Mouse (Mus musculus): Measurements from ENCODE around the gene Snrpc.
A peak's percentile ranks its signal among the peaks of the same experiment; 100 is the strongest.

Snrpc gene

GRCm38 (mm10) chr17:27819971-27820567, 17.9 kb upstream of the Snrpc start:
- DNase-seq = peak; percentile 60 to 66

DNA sequence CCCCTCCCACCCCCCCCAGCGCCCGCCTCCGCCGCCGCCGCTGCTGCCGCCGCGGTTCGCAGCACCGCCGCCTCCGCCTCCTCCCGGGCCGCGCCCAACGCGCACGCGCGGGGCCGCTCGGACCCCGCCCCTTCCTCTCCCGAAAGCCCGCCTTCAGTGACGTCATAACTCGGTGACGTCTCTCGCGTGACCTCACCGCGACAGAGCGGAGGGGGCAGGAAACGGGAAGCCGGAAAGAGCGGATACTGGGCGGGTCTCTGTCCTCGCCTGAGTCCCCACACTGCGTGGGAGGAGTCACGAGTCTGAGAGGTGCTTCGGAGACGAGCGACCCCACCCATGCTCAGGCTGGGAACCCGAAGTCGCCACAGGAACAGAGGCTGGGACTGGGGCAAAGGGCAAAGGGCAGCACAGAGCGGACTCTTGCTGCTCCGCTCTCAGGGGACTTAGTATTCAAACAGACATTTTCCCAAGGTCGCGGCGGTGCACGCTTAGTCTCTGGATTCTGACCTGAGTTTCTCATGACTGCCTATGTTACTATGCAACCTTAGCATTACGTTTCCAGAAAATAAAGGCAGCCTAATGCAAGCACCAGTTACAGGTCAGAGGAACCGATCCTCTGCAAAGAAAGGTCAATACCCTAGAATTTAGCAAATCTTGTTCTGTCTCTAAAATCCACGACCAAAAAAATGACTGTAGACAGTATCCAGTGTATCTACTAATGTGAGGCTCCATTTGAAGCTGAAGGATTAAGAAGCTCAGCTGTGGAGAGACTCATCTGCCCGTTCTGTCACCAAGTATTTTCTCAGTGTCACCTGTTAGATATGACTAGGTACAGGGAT, 17.2 kb upstream of the Snrpc start, which contains the start of gene D17Wsu92e:
D17Wsu92e (minus strand) TSS at position 81 of the 839 bp plus-strand sequence.
- peak; percentile 94 to 96 for DNase-seq

DNA sequence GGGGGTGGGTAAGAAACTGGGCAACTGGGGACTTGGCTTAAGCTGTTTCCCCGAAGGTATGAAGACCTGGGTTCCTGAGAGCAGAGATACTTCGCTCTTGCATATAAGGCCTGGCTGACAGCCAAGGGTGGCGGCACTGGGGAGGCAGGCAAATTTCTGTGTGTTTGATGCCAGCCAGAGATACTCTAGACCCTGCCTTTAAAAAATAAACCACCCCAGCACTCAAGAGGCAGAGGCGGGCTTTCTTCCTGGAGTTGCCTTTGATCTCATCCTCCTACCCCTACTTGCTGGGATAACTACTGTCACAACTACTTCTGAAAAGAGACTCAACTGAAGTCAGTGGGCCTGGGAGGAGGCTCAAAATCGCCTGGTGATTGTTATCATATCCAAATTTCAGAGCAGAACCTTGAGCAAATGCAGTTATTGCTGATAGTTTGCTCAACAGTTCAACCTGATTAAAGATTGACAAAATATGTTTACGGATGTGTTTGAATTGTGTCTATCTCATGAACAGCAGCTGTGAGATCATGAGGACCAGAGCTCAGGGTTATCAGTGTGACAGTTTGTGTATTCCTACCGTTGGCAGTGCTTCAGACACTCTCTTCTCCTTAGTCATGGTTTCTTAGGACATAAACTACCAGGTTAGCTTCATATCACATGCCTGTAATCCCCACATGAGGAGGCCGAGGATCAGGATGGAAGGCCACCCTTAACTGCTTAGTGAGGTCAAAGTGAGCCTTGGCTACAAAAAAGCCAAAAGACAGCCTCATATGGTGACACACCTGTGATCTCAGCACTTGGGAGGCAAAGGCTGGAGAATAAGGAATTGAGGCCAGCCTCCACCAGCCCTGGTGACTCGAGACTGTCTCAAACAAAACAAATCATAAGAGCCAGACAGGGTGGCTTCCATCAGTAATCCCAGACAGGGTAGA, 16.3 kb upstream of the Snrpc start:
- peak; percentile 18 to 35 for DNase-seq

DNA sequence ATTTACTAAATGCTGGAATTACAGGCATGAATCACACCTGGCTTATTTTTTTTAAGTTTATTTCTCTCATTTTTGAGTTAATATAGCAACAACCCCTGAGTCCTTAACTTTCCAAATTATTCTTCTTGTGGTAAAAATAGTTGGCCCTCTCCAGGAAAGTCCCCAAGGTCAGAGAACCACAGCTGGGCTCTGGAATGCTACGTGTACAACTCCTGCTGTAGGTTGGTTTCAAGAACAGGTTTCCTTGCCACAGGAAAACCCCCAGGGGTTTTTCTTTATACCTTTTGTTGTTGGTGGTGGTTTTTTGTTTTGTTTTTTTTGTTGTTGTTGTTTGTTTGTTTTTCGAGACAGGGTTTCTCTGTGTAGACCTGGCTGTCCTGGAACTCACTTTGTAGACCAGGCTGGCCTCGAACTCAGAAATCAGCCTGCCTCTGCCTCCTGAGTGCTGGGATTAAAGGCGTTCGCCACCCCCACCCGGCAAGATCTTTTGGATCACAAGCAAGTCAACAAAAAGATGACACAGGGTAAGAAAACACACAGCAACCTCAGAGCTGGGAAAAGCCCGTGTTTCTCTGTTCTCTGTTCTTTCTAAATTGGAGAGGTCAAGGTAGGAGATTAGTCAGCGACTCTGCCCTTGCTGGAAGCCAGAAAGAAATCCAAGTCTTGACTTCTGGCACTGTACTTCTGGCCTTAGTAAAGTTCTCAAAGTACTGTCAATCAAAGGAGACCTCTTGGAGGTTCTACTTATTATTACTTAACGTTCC, 14.6 kb upstream of the Snrpc start:
- no peak for DNase-seq

GRCm38 (mm10) chr17:27824941-27825340, 13.0 kb upstream of the Snrpc start:
- no peak for DNase-seq

- peak in 1 of 2 experiments; percentile 7 for DNase-seq
Observed at GRCm38 (mm10) chr17:27825539-27825938, 12.4 kb upstream of the Snrpc start.

GRCm38 (mm10) chr17:27825984-27826905, 11.7 kb upstream of the Snrpc start:
- peak; percentile 69 to 82 for DNase-seq

DNA sequence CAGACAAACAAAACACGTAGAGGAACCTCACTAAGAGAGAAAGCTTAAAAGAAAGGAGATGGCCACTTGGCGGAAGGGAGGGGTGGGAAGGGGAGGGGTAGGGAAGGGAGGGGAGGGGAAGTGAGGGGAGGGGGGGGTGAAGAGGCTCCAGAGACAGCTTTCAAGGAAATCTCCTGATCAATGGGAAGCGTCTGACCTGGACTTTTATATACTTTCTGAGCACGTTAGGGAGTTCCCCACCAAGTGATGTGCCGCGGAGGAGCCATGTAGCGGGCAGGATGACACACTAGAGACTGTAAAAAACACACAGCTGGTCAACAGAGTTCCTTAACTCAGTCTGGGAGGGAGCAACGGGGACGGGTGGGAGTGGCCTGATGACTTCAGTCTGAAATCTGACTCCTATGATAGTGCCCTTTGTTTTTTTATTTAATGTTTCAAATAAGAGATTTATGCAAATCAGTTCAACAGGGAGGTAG, 11.0 kb upstream of the Snrpc start:
- peak in 1 of 2 experiments; percentile 16 for DNase-seq

GRCm38 (mm10) chr17:27827511-27827910, 10.4 kb upstream of the Snrpc start:
- no peak for DNase-seq

DNA sequence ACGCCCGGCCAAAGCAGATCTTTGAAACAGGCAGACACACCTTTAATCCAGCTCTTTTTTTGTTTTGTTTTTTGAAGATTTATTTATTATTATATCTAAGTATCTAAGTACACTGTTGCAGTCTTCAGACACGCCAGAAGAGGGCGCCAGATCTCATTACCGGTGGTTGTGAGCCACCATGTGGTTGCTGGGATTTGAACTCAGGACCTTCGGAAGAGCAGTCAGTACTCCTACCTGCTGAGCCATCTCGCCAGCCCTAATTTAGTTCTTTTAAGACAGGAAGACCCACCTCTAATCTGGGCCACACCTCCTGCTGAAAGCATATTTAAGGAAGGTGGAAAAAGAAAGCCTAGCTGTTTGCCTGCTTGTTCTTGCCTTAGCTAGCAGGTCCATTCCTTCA, 7.5 kb upstream of the Snrpc start:
- no peak for DNase-seq

DNA sequence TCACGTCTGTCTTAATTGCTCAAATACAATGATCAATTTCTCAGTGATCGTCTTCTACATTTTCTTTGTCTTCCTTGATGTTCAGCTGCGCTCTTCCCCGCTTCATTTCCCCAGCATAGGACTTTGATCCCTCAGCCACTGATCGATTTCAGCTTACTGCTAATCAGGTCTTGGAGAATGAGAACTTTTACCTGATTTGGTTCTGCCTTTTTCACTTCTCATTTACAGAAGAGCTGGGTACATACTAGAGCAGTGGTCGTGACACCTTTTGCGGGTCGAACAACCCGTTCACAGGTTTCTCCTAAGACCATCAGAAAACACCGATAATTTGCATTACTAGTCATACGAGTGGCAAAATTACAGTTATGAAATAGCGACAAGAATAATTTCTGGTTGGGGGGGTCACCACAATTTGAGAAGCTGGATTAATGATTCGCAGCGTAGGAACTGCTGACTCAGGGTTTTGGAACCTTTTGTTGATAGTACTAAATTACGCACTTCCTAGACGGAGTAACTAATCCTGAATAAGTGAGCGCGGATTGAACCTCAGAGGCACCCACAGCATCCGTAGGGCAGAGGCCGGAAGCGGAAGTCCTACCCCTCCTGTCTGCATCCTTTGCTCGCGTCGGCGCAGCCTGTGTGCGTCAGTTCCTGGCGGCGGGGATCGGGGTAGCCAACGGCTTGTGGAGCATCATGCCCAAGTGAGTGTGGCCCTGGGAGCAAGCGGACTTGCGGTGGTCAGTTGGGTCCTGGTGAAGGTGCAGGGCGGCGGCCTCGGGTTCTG, 1.7 kb downstream of the Snrpc start:
- DNase-seq = peak; percentile 90 to 94

DNA sequence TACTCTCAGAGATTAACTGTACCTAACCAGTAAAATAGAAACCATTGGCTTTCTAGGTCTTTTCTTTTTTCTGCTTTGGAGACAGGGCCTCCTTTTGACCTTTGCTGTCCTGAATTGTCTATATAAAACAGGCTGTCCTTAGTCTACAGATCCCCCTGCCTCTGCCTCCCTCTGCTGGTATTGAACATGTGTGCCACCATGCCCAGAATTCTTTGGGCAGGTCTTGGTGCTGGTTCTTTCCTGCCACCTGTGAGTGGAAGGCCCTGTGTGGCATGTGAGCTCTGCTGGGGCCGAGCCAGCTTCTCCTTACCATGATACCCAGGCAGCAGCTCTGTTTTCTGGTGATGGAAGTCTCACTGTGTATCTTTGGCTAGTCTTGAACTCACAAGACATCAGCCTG, 10.4 kb downstream of the Snrpc start:
- DNase-seq = no peak

DNA sequence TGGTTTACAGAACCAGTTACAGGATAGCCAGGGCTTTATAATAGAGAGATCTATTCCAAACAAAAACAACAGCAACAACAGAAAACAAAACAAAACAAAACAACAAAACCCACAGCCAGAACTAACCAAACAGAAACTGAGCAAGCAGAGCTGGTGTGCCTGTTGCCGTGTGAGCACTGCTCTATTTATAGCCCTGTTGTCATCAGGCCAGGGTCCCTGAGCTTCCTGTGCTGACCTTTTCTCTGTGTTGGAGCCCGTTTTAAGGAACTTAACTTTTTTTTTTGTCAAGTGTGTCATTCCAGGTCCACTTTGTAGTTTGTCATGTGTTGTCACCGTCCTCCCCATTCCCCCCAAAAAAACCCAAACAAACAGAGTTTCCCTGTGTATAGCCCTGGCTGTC, 13.1 kb downstream of the Snrpc start:
- DNase-seq = no peak

- peak; percentile 39 to 50 for DNase-seq
Observed at GRCm38 (mm10) chr17:27856265-27856797, 18.4 kb downstream of the Snrpc start, which contains the start of gene Uhrf1bp1. Gene Uhrf1bp1 (plus strand): TSS chr17:27856441.

DNA sequence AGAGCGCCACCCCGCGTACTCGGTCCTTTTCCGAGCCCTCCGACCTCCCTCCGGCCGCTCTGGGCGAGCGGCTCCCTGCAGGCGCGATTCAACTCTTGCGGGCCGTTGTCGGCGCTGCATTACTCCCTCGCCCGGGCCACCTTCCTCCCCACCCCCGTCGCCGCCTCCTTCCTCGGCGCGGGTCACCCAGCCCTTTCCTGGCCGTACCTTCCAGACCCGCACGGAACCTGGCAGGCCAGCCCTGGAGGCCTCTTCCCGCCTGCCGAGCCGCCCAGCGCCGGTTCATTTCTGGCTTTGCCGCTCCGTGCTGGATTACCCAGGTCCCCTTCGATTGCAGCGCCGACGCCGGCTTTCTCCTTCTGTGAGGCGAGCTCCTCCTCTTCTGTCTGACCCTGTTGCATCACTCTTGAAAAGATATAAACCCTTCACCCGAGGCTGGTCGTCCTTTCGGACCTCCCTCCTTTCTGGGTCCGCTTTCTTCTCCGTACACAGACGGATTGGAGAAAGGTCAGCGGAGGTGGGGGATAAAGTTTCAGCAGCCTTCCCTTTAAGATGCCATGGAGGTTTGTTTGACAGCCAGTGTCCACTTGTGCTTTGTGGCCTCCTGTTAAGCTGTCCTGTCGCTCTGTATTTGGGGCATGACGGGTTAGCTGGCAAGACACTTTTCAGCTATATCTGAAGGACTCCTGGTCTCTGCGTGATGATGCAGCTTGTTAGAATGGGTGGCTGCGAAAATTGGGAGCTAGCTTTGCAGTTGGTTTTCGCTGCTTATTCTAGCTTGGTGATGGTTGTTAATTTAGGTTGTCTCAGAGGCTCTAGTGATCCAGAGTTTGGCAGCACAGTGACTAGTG, 19.1 kb downstream of the Snrpc start:
- peak; percentile 9 to 19 for DNase-seq

- no peak for DNase-seq
Observed at GRCm38 (mm10) chr17:27857649-27858475, 19.9 kb downstream of the Snrpc start.

GRCm38 (mm10) chr17:27859131-27859530, 21.2 kb downstream of the Snrpc start:
- no peak for DNase-seq

GRCm38 (mm10) chr17:27865461-27865860, 27.5 kb downstream of the Snrpc start:
- DNase-seq = no peak
